Mouse (Mus musculus): Measurements from ENCODE around the gene Dcps. TPM values are rescaled to one million over a fixed set of nuclear protein-coding genes. Genes with fewer than 3 reads are reported as not detected.

The Dcps gene
- polyA plus RNA-seq (2015; fragmentation: Nextera tagmentation; extraction: Ambion mirVana): 64.6 and 66.7 TPM in 2 replicates

DNA sequence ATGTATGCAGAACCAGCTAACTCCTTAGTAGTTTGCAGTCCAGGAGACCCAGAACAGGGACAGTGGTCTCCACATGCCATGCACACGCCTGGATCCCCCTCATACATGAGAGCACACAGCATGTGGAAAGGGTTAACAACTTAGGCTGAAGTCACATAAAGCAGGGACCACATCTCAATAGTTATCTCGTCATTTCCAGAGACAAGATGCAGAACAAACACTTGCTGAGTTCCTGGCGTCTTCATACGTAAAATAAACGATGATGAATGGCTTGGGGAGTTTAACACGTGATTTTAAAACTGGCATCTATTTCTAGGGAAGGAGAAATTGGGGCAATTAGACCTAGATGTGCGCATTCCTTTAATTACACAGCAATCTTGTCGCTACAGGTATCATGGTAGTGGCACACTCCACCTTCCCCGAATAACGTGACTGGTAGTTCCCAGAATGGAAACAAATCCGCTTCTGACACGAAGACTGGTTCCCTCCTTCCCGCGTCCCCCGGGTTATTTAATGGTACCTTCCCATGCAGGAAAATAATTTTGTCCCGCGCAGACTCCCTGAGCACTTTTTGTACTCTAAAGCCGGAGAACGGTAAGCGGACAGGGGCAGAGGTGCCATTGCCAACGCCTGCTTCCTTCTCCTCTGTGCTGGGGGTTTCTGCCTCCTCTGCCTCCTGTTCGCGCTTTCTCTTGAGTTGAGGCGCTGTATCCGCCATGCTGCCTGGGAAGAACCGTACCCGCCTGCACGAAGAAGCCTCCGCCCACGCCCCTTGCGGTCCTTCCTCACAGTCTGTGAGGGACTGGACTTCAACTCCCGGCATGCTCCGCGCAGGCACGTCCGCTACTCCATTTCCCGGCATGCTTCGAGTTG lies at the start of gene Dcps:
TSS of gene Dcps (minus strand) at position 811 of the 873 bp plus-strand sequence.
- Histone ChIP-seq H3K4me1 (replicated peaks; ENCODE audit: insufficient read depth, low read length) (0 out of 2 replicates have a peak, but pooled peaks cover 5% of the 10 kb centered on the region), H3K36me3 (ENCODE audit: insufficient read depth, low read length) (no peaks in the 10 kb centered on the region), H3K27ac (peak within 1 kb of the TSS; percentile 66), H3K9ac (ENCODE audit: low read depth, low read length) (peak within 1 kb of the TSS; percentile 45), H3K4me2 (ENCODE audit: low read length) (peak within 1 kb of the TSS; percentile 91), H3K9me3 (replicated peaks; ENCODE audit: low read length) (no peaks in the 10 kb centered on the region), H3K27me3 (ENCODE audit: insufficient read depth, low read length) (no peaks in the 10 kb centered on the region), H3K4me3 (replicated peaks; ENCODE audit: low read depth, low read length) (peak within 1 kb of the TSS; percentile 51)
- DNase-seq (ENCODE audit: low spot score): peak; percentile 98
- WGBS: 1% methylated on average over 38 of the region's 38 CpGs
- ATAC-seq (replicated peaks; ENCODE audit: low FRiP score, low read depth): peak; percentile 96
- peak; percentile 39 for TF ChIP-seq CTCF (IDR thresholded peaks at IDR 0.05; ENCODE audit: low read depth)

GRCm38 (mm10) chr9:35223466-35223865 lies 47.6 kb upstream of the Dcps start:
- WGBS: 94% methylated on average over 3 of the region's 3 CpGs
- DNase-seq (ENCODE audit: low spot score) (no peak), ATAC-seq (replicated peaks; ENCODE audit: low FRiP score, low read depth) (no peak)
- no peak overlapping the region for H3K9ac ChIP-seq (ENCODE audit: low read depth, low read length)
- H3K27me3 ChIP-seq (ENCODE audit: insufficient read depth, low read length): no peaks in the 10 kb centered on the region
- H3K9me3 ChIP-seq (replicated peaks; ENCODE audit: low read length): no peaks in the 10 kb centered on the region
- peaks cover 6% of the 10 kb centered on the region for H3K36me3 ChIP-seq (ENCODE audit: insufficient read depth, low read length)
- no peaks in the 10 kb centered on the region for H3K4me1 ChIP-seq (replicated peaks; ENCODE audit: insufficient read depth, low read length)
- no peak overlapping the region for H3K4me2 ChIP-seq (ENCODE audit: low read length)
- TF ChIP-seq CTCF (IDR thresholded peaks at IDR 0.05; ENCODE audit: low read depth): no peak
- no peak overlapping the region for H3K27ac ChIP-seq
- no peak overlapping the region for H3K4me3 ChIP-seq (replicated peaks; ENCODE audit: low read depth, low read length)

DNA sequence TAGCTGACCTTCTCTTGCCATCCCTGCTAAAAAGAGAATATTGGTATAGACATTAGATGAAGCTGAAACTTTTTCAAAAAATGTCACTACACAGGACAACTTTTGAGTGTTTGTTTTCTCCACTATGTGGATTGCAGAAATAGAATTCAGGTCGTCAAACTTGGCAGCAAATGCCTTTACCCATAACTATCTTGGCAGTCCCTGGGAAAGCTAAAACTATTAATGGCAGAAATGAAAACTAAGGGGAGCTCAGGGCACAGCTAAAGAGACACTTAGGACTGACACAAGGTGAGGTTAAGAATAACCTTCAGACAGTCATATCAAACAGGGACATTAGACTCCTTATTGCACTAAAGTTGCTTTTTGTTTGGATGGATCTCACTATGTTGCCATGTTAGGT lies 42.1 kb upstream of the Dcps start:
- no peak overlapping the region for H3K9ac ChIP-seq (ENCODE audit: low read depth, low read length)
- H3K9me3 ChIP-seq (replicated peaks; ENCODE audit: low read length): no peaks in the 10 kb centered on the region
- no peaks in the 10 kb centered on the region for H3K4me1 ChIP-seq (replicated peaks; ENCODE audit: insufficient read depth, low read length)
- 74% methylated on average over 1 of the region's 1 CpGs for WGBS
- no peak overlapping the region for H3K4me3 ChIP-seq (replicated peaks; ENCODE audit: low read depth, low read length)
- no peak for TF ChIP-seq CTCF (IDR thresholded peaks at IDR 0.05; ENCODE audit: low read depth)
- no peak for ATAC-seq (replicated peaks; ENCODE audit: low FRiP score, low read depth)
- H3K4me2 ChIP-seq (ENCODE audit: low read length): no peak overlapping the region
- H3K36me3 ChIP-seq (ENCODE audit: insufficient read depth, low read length): peaks cover 37% of the 10 kb centered on the region
- H3K27ac ChIP-seq: no peak overlapping the region
- DNase-seq (ENCODE audit: low spot score): no peak
- no peaks in the 10 kb centered on the region for H3K27me3 ChIP-seq (ENCODE audit: insufficient read depth, low read length)

DNA sequence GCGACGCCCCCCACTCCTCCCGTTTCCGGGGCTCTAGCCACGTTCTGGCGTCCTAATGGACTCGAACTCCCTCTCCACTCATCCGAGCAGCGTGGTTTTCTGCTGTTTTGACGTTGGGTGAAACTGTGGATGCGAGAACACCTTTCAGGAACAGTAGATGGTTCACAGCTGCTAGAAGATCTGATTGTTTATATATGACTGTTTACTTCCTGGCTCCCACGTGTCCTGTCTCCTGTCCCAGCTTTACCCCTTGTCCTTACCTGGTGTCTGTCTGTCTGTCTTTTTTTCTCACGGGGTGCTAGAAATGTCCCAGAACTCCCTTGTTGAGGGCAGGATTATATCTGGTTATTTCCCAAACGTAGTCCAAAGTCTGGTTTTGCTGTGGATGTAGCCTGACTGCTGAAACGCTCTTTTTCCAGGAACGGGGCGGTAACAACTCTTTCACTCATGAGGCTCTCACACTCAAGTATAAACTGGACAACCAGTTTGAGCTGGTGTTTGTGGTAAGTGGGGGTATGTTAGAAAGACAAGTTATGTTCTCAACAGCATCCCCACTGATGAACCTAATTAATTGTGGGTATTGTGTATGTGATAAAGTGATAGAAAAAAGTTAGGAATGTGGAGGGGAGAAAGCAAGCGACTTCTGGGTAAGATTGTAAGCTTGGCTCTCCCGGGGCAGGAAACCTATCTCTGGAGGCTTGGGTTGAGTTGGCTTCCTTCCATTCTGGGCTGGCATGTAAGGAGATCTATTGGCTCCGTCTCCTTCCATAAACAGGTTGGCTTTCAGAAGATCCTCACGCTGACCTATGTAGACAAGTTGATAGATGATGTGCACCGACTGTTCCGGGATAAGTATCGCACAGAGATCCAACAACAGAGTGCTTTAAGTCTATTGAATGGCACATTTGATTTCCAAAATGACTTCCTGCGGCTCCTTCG lies 36.0 kb upstream of the Dcps start:
- Histone ChIP-seq H3K4me3 (replicated peaks; ENCODE audit: low read depth, low read length) (peak overlapping the region; percentile 74), H3K4me2 (ENCODE audit: low read length) (peak overlapping the region; percentile 63), H3K27me3 (ENCODE audit: insufficient read depth, low read length) (no peaks in the 10 kb centered on the region), H3K36me3 (ENCODE audit: insufficient read depth, low read length) (peaks cover 46% of the 10 kb centered on the region), H3K9ac (ENCODE audit: low read depth, low read length) (peak overlapping the region; percentile 84), H3K4me1 (replicated peaks; ENCODE audit: insufficient read depth, low read length) (peaks cover 13% of the 10 kb centered on the region; the same call in 1 of the 2 replicates), H3K27ac (peak overlapping the region; percentile 70), H3K9me3 (replicated peaks; ENCODE audit: low read length) (no peaks in the 10 kb centered on the region)
- 29% methylated on average over 26 of the region's 26 CpGs for WGBS
- DNase-seq (ENCODE audit: low spot score): peak; percentile 36
- no peak for TF ChIP-seq CTCF (IDR thresholded peaks at IDR 0.05; ENCODE audit: low read depth)
- ATAC-seq (replicated peaks; ENCODE audit: low FRiP score, low read depth): peak; percentile 4; the same call in 1 of the 2 replicates

DNA sequence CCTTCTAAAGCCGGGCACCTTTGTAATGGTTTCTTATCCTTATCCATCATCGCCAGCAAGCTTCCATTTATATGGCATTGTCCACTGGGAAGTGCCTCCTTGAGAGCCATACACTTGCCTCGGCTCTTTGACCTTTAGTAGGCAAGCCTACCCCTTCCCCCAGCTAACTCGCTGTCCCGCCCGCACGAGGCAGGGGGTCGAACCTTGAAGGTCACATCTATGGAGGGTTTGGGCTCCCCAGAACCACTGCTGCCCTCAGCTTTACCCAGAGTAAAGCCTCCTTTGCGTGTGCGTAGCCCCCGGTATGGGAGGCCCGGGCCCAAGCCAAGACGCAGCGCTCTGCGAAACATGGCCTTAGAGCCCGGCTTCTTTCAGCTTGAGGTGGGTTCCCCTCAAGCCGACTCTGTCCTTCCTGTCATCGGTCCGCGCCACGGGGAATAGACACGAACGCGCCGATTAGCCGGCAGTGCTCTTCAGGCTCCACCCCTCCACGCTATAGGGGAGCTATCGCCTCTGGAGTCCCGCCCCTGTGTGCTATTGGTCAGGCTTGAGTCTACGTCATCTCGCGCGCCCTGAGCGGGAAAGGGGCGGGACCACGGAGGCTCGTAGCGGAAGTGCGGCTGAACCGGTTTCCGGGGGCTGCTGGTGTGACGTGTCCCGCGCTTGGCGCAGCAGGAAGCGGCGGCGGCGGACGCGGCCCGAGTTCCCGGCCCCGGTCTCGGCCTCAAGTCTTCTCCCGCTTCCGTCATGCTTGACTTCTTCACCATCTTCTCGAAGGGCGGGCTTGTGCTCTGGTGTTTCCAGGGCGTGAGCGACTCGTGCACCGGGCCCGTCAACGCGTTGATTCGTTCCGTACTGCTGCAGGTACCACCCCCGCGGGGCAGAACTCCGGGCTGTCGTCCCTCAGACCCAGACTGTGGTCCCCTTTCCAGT lies 34.9 kb upstream of the Dcps start, which contains the start of gene Foxred1:
TSS of gene Foxred1 (minus strand) at position 514 of the 933 bp plus-strand sequence.
- Histone ChIP-seq H3K36me3 (ENCODE audit: insufficient read depth, low read length) (peaks cover 50% of the 10 kb centered on the region), H3K4me1 (replicated peaks; ENCODE audit: insufficient read depth, low read length) (peaks cover 13% of the 10 kb centered on the region; the same call in 1 of the 2 replicates), H3K4me3 (replicated peaks; ENCODE audit: low read depth, low read length) (peak within 1 kb of the TSS; percentile 74), H3K9ac (ENCODE audit: low read depth, low read length) (peak within 1 kb of the TSS; percentile 89), H3K9me3 (replicated peaks; ENCODE audit: low read length) (no peaks in the 10 kb centered on the region), H3K27me3 (ENCODE audit: insufficient read depth, low read length) (no peaks in the 10 kb centered on the region), H3K27ac (peak within 1 kb of the TSS; percentile 95), H3K4me2 (ENCODE audit: low read length) (peak within 1 kb of the TSS; percentile 79)
- ATAC-seq (replicated peaks; ENCODE audit: low FRiP score, low read depth): peak; percentile 100
- DNase-seq (ENCODE audit: low spot score): peak; percentile 100
- TF ChIP-seq CTCF (IDR thresholded peaks at IDR 0.05; ENCODE audit: low read depth): no peak
- under 1% methylated on average over 69 of the region's 72 CpGs for WGBS
